Mouse (Mus musculus): Measurements from ENCODE around the gene Ugt1a1. TPM values are rescaled to one million over a fixed set of nuclear protein-coding genes. Genes with fewer than 3 reads are reported as not detected.

The Ugt1a1 gene
- total and polyA plus RNA-seq, 2 experiments from 2014 or later: 0.07 TPM; not detected in 1

- H3K9me3 ChIP-seq (replicated peaks; ENCODE audit: control insufficient read depth, low read length): no peaks in the 10 kb centered on the region
- no peaks in the 10 kb centered on the region for H3K36me3 ChIP-seq (replicated peaks; ENCODE audit: control insufficient read depth, insufficient read depth, low read length)
- H3K4me2 ChIP-seq (ENCODE audit: low read depth, low read length): no peak overlapping the region
- TF ChIP-seq CTCF (IDR thresholded peaks at IDR 0.05; ENCODE audit: low read depth) (no peak), EP300 (IDR thresholded peaks at IDR 0.05; ENCODE audit: low read depth) (no peak)
- H3K4me3 ChIP-seq (ENCODE audit: low read depth, low read length): no peak overlapping the region
- WGBS: 83% methylated on average over 1 of the region's 1 CpGs
- no peak overlapping the region for H3K27ac ChIP-seq (ENCODE audit: low read depth)
- no peaks in the 10 kb centered on the region for H3K4me1 ChIP-seq (ENCODE audit: control insufficient read depth, insufficient read depth)
- no peak for ATAC-seq (ENCODE audit: insufficient read depth, low read depth)
- no peak overlapping the region for H3K9ac ChIP-seq (replicated peaks; ENCODE audit: low read depth, low read length)
- DNase-seq (ENCODE audit: low spot score): no peak
- no peaks in the 10 kb centered on the region for H3K27me3 ChIP-seq (ENCODE audit: control insufficient read depth, insufficient read depth, low read length)
These were observed 16.1 kb upstream of the Ugt1a1 start for GRCm38 (mm10) chr1:88195687-88196086.

- Histone ChIP-seq H3K4me2 (ENCODE audit: low read depth, low read length) (no peak overlapping the region), H3K9me3 (replicated peaks; ENCODE audit: control insufficient read depth, low read length) (no peaks in the 10 kb centered on the region), H3K9ac (replicated peaks; ENCODE audit: low read depth, low read length) (no peak overlapping the region), H3K4me3 (ENCODE audit: low read depth, low read length) (no peak overlapping the region), H3K27me3 (ENCODE audit: control insufficient read depth, insufficient read depth, low read length) (no peaks in the 10 kb centered on the region), H3K27ac (ENCODE audit: low read depth) (no peak overlapping the region), H3K4me1 (ENCODE audit: control insufficient read depth, insufficient read depth) (no peaks in the 10 kb centered on the region), H3K36me3 (replicated peaks; ENCODE audit: control insufficient read depth, insufficient read depth, low read length) (no peaks in the 10 kb centered on the region)
- DNase-seq (ENCODE audit: low spot score) (no peak), ATAC-seq (ENCODE audit: insufficient read depth, low read depth) (no peak)
- 68% methylated on average over 3 of the region's 3 CpGs for WGBS
- TF ChIP-seq CTCF (IDR thresholded peaks at IDR 0.05; ENCODE audit: low read depth) (no peak), EP300 (IDR thresholded peaks at IDR 0.05; ENCODE audit: low read depth) (no peak)
These were observed 14.3 kb upstream of the Ugt1a1 start for GRCm38 (mm10) chr1:88197443-88197842.

- Histone ChIP-seq H3K27ac (ENCODE audit: low read depth) (no peak overlapping the region), H3K4me2 (ENCODE audit: low read depth, low read length) (no peak overlapping the region), H3K9me3 (replicated peaks; ENCODE audit: control insufficient read depth, low read length) (no peaks in the 10 kb centered on the region; the same call in 1 of the 2 replicates), H3K4me1 (ENCODE audit: control insufficient read depth, insufficient read depth) (no peaks in the 10 kb centered on the region), H3K36me3 (replicated peaks; ENCODE audit: control insufficient read depth, insufficient read depth, low read length) (no peaks in the 10 kb centered on the region), H3K4me3 (ENCODE audit: low read depth, low read length) (no peak overlapping the region), H3K9ac (replicated peaks; ENCODE audit: low read depth, low read length) (no peak overlapping the region), H3K27me3 (ENCODE audit: control insufficient read depth, insufficient read depth, low read length) (no peaks in the 10 kb centered on the region)
- TF ChIP-seq EP300 (IDR thresholded peaks at IDR 0.05; ENCODE audit: low read depth) (no peak), CTCF (IDR thresholded peaks at IDR 0.05; ENCODE audit: low read depth) (no peak)
- DNase-seq (ENCODE audit: low spot score) (no peak), ATAC-seq (ENCODE audit: insufficient read depth, low read depth) (no peak)
- 46% methylated on average over 2 of the region's 2 CpGs for WGBS
These were observed 11.8 kb upstream of the Ugt1a1 start for GRCm38 (mm10) chr1:88199996-88200395.

- no peak within 1 kb of the TSS for H3K27ac ChIP-seq (ENCODE audit: low read depth)
- H3K4me2 ChIP-seq (ENCODE audit: low read depth, low read length): no peak within 1 kb of the TSS
- H3K9ac ChIP-seq (replicated peaks; ENCODE audit: low read depth, low read length): no peak within 1 kb of the TSS
- no peak for TF ChIP-seq CTCF (IDR thresholded peaks at IDR 0.05; ENCODE audit: low read depth)
- TF ChIP-seq EP300 (IDR thresholded peaks at IDR 0.05; ENCODE audit: low read depth): no peak
- ATAC-seq (ENCODE audit: insufficient read depth, low read depth) (no peak), DNase-seq (ENCODE audit: low spot score) (no peak)
- H3K4me1 ChIP-seq (ENCODE audit: control insufficient read depth, insufficient read depth): 0 out of 2 replicates have a peak, but pooled peaks cover 4% of the 10 kb centered on the region
- no peaks in the 10 kb centered on the region; the same call in 1 of the 2 replicates for H3K9me3 ChIP-seq (replicated peaks; ENCODE audit: control insufficient read depth, low read length)
- H3K36me3 ChIP-seq (replicated peaks; ENCODE audit: control insufficient read depth, insufficient read depth, low read length): no peaks in the 10 kb centered on the region
- H3K27me3 ChIP-seq (ENCODE audit: control insufficient read depth, insufficient read depth, low read length): no peaks in the 10 kb centered on the region
- no peak within 1 kb of the TSS for H3K4me3 ChIP-seq (ENCODE audit: low read depth, low read length)
- 69% methylated on average over 7 of the region's 7 CpGs for WGBS
These were observed 11.3 kb upstream of the Ugt1a1 start, which contains the start of gene Ugt1a2 for GRCm38 (mm10) chr1:88200456-88200855. TSS of gene Ugt1a2 (plus strand) at chr1:88200601.

- Histone ChIP-seq H3K4me3 (ENCODE audit: low read depth, low read length) (peak within 1 kb of the TSS; percentile 46), H3K27me3 (ENCODE audit: control insufficient read depth, insufficient read depth, low read length) (no peaks in the 10 kb centered on the region), H3K36me3 (replicated peaks; ENCODE audit: control insufficient read depth, insufficient read depth, low read length) (no peaks in the 10 kb centered on the region), H3K4me2 (ENCODE audit: low read depth, low read length) (peak within 1 kb of the TSS; percentile 72), H3K4me1 (ENCODE audit: control insufficient read depth, insufficient read depth) (0 out of 2 replicates have a peak, but pooled peaks cover 4% of the 10 kb centered on the region), H3K27ac (ENCODE audit: low read depth) (no peak within 1 kb of the TSS), H3K9ac (replicated peaks; ENCODE audit: low read depth, low read length) (peak within 1 kb of the TSS; percentile 50), H3K9me3 (replicated peaks; ENCODE audit: control insufficient read depth, low read length) (no peaks in the 10 kb centered on the region; the same call in 1 of the 2 replicates)
- 8% methylated on average over 52 of the region's 62 CpGs for WGBS
- ATAC-seq (ENCODE audit: insufficient read depth, low read depth) (peak; percentile 97), DNase-seq (ENCODE audit: low spot score) (no peak)
- TF ChIP-seq CTCF (IDR thresholded peaks at IDR 0.05; ENCODE audit: low read depth) (no peak), EP300 (IDR thresholded peaks at IDR 0.05; ENCODE audit: low read depth) (no peak)
These were observed 6.4 kb upstream of the Ugt1a1 start, which contains the start of gene Dnajb3 for GRCm38 (mm10) chr1:88205294-88205922. TSS of gene Dnajb3 (minus strand) at chr1:88205782.
